Mouse (Mus musculus) mature B cell (primary cell): ENCODE results near the gene Nfix.

Experiments used
- in situ Hi-C: fragments of 300-500 bp; cut with MboI; formaldehyde crosslinking; loops from 2 replicates; pipeline ENCODE4 v1.14.3; 2019

Gene Nfix

GRCm38 (mm10) chr8:84768343-84769095 is 31.6 kb downstream of the Nfix start:
- in situ Hi-C loops: no loop called here

- in situ Hi-C loops: no loop called here
Observed at GRCm38 (mm10) chr8:84767221-84767620, 32.9 kb downstream of the Nfix start.

GRCm38 (mm10) chr8:84766422-84766821 is 33.7 kb downstream of the Nfix start:
- in situ Hi-C loops: no loop called here

GRCm38 (mm10) chr8:84765629-84766028 is 34.5 kb downstream of the Nfix start:
- in situ Hi-C loops: no loop called here

GRCm38 (mm10) chr8:84764870-84765495 is 35.2 kb downstream of the Nfix start:
- in situ Hi-C loops: no loop called here

GRCm38 (mm10) chr8:84764100-84764499 is 36.0 kb downstream of the Nfix start:
- in situ Hi-C loops: no loop called here

GRCm38 (mm10) chr8:84760901-84761300 is 39.2 kb downstream of the Nfix start:
- in situ Hi-C loops: no loop called here

GRCm38 (mm10) chr8:84760405-84760805 is 39.7 kb downstream of the Nfix start:
- in situ Hi-C loops: no loop called here

GRCm38 (mm10) chr8:84759718-84760117 is 40.4 kb downstream of the Nfix start:
- in situ Hi-C loops: no loop called here

GRCm38 (mm10) chr8:84759126-84759525 is 41.0 kb downstream of the Nfix start:
- in situ Hi-C loops: no loop called here

GRCm38 (mm10) chr8:84758308-84758707 is 41.8 kb downstream of the Nfix start:
- in situ Hi-C loops: no loop called here

- in situ Hi-C loops: no loop called here
Observed at GRCm38 (mm10) chr8:84757501-84757900, 42.6 kb downstream of the Nfix start.

- in situ Hi-C loops: no loop called here
Observed at GRCm38 (mm10) chr8:84752734-84753582, 47.2 kb downstream of the Nfix start.

- in situ Hi-C loops: no loop called here
Observed at GRCm38 (mm10) chr8:84749519-84749918, 50.6 kb downstream of the Nfix start.

- in situ Hi-C loops: no loop called here
Observed at GRCm38 (mm10) chr8:84745032-84745925, 54.9 kb downstream of the Nfix start.

GRCm38 (mm10) chr8:84743517-84744420 is 56.4 kb downstream of the Nfix start:
- in situ Hi-C loops: no loop called here

GRCm38 (mm10) chr8:84743054-84743415 is 57.1 kb downstream of the Nfix start:
- in situ Hi-C loops: no loop called here

GRCm38 (mm10) chr8:84742171-84743053 is 57.7 kb downstream of the Nfix start:
- in situ Hi-C loops: no loop called here
